Mouse (Mus musculus): ENCODE measurements around the gene Usp17lc.

DNA sequence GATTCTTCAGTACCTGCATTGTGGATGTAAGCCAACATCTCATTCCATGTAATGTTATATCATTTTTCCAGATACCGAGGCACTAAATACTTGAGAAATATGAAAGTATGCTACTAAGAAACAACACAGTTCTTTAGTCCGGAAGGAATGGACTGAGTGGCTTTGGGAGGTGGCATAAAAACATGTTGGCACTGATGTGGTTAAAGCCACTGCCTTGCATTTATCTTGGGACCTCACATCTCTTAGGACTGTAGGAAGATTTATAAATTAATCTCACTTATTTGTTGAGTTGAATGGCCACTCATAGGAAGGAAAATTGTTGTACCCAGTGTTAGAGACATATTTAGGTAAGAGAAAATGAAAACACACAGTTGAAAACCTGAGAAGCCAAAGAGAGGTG is 33.9 kb downstream of the Usp17lc start, which contains the start of gene Olfr606:
- TF ChIP-seq CTCF (IDR thresholded peaks at IDR 0.05; ENCODE audit: control insufficient read depth, insufficient read depth, insufficient replicate concordance, low read depth, low read length) = no peak
- no peak for TF ChIP-seq POLR2A (IDR thresholded peaks at IDR 0.05; ENCODE audit: control insufficient read depth, low read depth, low read length)
